ENCODE assay signal across 21 mouse cellular contexts in the genomic region with DNA sequence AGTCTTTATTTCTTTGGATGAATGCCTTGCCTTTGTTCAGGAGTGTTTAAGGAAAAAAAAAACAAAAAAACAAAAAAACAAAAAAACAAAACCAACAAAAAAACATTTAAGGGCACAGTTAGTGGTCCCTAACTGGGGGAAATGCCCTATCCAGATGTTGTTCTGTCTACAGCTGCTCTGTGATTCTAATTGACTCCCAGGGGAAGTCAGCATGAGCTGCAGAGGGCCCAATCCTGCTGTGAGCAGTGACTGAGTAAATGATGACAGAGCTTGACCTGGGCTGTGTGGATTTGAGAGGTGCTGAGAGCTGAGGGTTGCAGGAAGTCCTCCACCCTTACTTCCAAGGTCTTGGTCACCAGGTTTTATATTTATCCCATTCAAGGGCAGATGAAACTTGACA.
DNase-seq lines count a peak whose midpoint lies in the region; ATAC-seq and TF ChIP-seq lines count a peak whose summit lies in the region.
"Had no signal": no experiment of that assay in that cellular context is flagged by ENCODE, and none has a peak within 500 bp of the region (broad histone marks: within the 10 kb centered on the region; RNA-seq: fewer than 3 reads in every experiment).

No protein-coding gene starts in this region.

- H3K4me3 ChIP-seq in ES-Bruce4 (ENCODE audit: low read depth, low read length): no peak overlapping the region
- H3K4me3 ChIP-seq in limb, embryonic 11.5 days (ENCODE audit: low read depth, low read length): no peak overlapping the region
- no peak overlapping the region for H3K4me3 ChIP-seq in midbrain, embryonic 15.5 days
- H3K4me3 ChIP-seq: forebrain, embryonic 15.5 days; heart, adult 2 months; heart, embryonic 13.5 days; hindbrain, embryonic 12.5 days had no signal

- peak; percentile 82 for ATAC-seq in limb, embryonic 11.5 days (ENCODE audit: insufficient number of reproducible peaks, low FRiP score, low TSS enrichment, low read depth)
- ATAC-seq in midbrain, embryonic 15.5 days (replicated peaks): no peak
- ATAC-seq in cerebellum, adult (ENCODE audit: insufficient number of reproducible peaks, low FRiP score, low TSS enrichment): no peak
- ATAC-seq: CD4-positive, CD25-positive, alpha-beta regulatory T cell, adult 4 months; forebrain, embryonic 15.5 days; hindbrain, postnatal 0 days had no signal

- H3K9me3 ChIP-seq in ES-Bruce4 (replicated peaks; ENCODE audit: control insufficient read depth, insufficient read depth, low read length, poor library complexity, severe bottlenecking): no peaks in the 10 kb centered on the region
- H3K9me3 ChIP-seq in limb, embryonic 11.5 days (ENCODE audit: control insufficient read depth, low read length): no peaks in the 10 kb centered on the region
- no peaks in the 10 kb centered on the region for H3K9me3 ChIP-seq in midbrain, embryonic 15.5 days
- H3K9me3 ChIP-seq: forebrain, embryonic 15.5 days; heart, embryonic 13.5 days; hindbrain, embryonic 12.5 days had no signal

- DNase-seq in embryo, embryonic 10 days (ENCODE audit: low spot score): peak; percentile 36
- no peak for DNase-seq in embryo, embryonic 11 days
- peak; percentile 69 for DNase-seq in ZHBTc4 (ENCODE audit: low read depth, low spot score)
- DNase-seq in limb, embryonic 11.5 days (ENCODE audit: low spot score): peak; percentile 56
- DNase-seq: adrenal gland, postnatal 10 days; B cell, adult 2 months; cerebellum, adult 18-20 months; cerebellum, adult 9-11 months; cerebellum, postnatal 36 days; gastrocnemius, postnatal 14 days; heart, adult 2 months; heart, postnatal 36 days; kidney, adult 11 months had no signal

- H3K36me3 ChIP-seq in ES-Bruce4 (ENCODE audit: control insufficient read depth, insufficient read depth, low read length, poor library complexity, severe bottlenecking): no peaks in the 10 kb centered on the region
- H3K36me3 ChIP-seq in limb, embryonic 11.5 days (ENCODE audit: control insufficient read depth, insufficient read depth, low read length): no peaks in the 10 kb centered on the region
- no peaks in the 10 kb centered on the region for H3K36me3 ChIP-seq in midbrain, embryonic 15.5 days (replicated peaks)
- H3K36me3 ChIP-seq: forebrain, embryonic 15.5 days; heart, embryonic 13.5 days; hindbrain, embryonic 12.5 days had no signal

- TF ChIP-seq EP300 in ES-Bruce4 (IDR thresholded peaks at IDR 0.05; ENCODE audit: insufficient read depth, low read depth, low read length): peak; percentile 90

- no peak for TF ChIP-seq POLR2A in ES-Bruce4 (IDR thresholded peaks at IDR 0.05; ENCODE audit: insufficient read depth, low read length)

- no peak overlapping the region for H3K27ac ChIP-seq in ES-Bruce4 (ENCODE audit: insufficient read depth, low read length)
- no peak overlapping the region for H3K27ac ChIP-seq in limb, embryonic 11.5 days (replicated peaks; ENCODE audit: low read depth, low read length)
- no peak overlapping the region for H3K27ac ChIP-seq in midbrain, embryonic 15.5 days
- H3K27ac ChIP-seq: forebrain, embryonic 15.5 days; heart, adult 2 months; heart, embryonic 13.5 days; hindbrain, embryonic 12.5 days; hindbrain, postnatal 0 days had no signal

- H3K4me1 ChIP-seq in ES-Bruce4 (ENCODE audit: control insufficient read depth, insufficient read depth, low read length): no peaks in the 10 kb centered on the region
- H3K4me1 ChIP-seq in limb, embryonic 11.5 days (ENCODE audit: control insufficient read depth, insufficient read depth, low read length): no peaks in the 10 kb centered on the region
- no peaks in the 10 kb centered on the region for H3K4me1 ChIP-seq in midbrain, embryonic 15.5 days
- H3K4me1 ChIP-seq: forebrain, embryonic 15.5 days; heart, embryonic 13.5 days; hindbrain, embryonic 12.5 days had no signal

- no peak overlapping the region for H3K9ac ChIP-seq in ES-Bruce4 (ENCODE audit: low read depth, poor library complexity, severe bottlenecking)
- H3K9ac ChIP-seq in limb, embryonic 11.5 days (ENCODE audit: low read length): no peak overlapping the region
- H3K9ac ChIP-seq in midbrain, embryonic 15.5 days: no peak overlapping the region
- H3K9ac ChIP-seq: forebrain, embryonic 15.5 days; heart, embryonic 13.5 days; hindbrain, embryonic 12.5 days had no signal

- no peak for TF ChIP-seq CTCF in ES-Bruce4 (IDR thresholded peaks at IDR 0.05; ENCODE audit: low read depth, low read length)

- H3K27me3 ChIP-seq in ES-Bruce4 (ENCODE audit: control insufficient read depth, insufficient read depth, low read length, poor library complexity, severe bottlenecking): no peaks in the 10 kb centered on the region
- no peaks in the 10 kb centered on the region for H3K27me3 ChIP-seq in limb, embryonic 11.5 days (ENCODE audit: control insufficient read depth, insufficient read depth, low read length)
- no peaks in the 10 kb centered on the region for H3K27me3 ChIP-seq in midbrain, embryonic 15.5 days (replicated peaks)
- H3K27me3 ChIP-seq: forebrain, embryonic 15.5 days; heart, embryonic 13.5 days; hindbrain, embryonic 12.5 days had no signal

- no peak overlapping the region for H3K4me2 ChIP-seq in limb, embryonic 11.5 days (ENCODE audit: low read depth, severe bottlenecking)
- H3K4me2 ChIP-seq in midbrain, embryonic 15.5 days: no peak overlapping the region
- H3K4me2 ChIP-seq: forebrain, embryonic 15.5 days; heart, embryonic 13.5 days; hindbrain, embryonic 12.5 days had no signal
